Mouse (Mus musculus) liver, embryonic 12.5 days (tissue): Measurements from ENCODE around the gene Ulk4. TPM values are rescaled to one million over a fixed set of nuclear protein-coding genes. Genes with fewer than 3 reads are reported as not detected.
A peak's percentile ranks its signal among the peaks of the same experiment; 100 is the strongest.

Experiments
- ATAC-seq: fragments of 200-750 bp; cut with Nextera tagmentation; 2 replicates; pipeline ENCODE4 v1.8.0; 2017; ENCODE audit warnings: moderate number of reproducible peaks, mild to moderate bottlenecking, moderate library complexity
- H3K27ac ChIP-seq: fragments of 300-500 bp; sonication (generic); 2 replicates; pipeline ENCODE4 v1.5.1; 2016; ENCODE audit warnings: mild to moderate bottlenecking
- H3K27me3 ChIP-seq: fragments of 300-500 bp; sonication (generic); replicated peaks from 2 replicates; pipeline ENCODE4 v1.6.1; 2016; ENCODE audit warnings: mild to moderate bottlenecking, moderate library complexity
- H3K36me3 ChIP-seq: fragments of 300-500 bp; sonication (generic); 2 replicates; pipeline ENCODE4 v1.6.1; 2016; ENCODE audit warnings: mild to moderate bottlenecking, moderate library complexity
- H3K4me1 ChIP-seq: fragments of 300-500 bp; sonication (generic); 2 replicates; pipeline ENCODE4 v1.6.1; 2016
- H3K4me2 ChIP-seq: fragments of 300-500 bp; sonication (generic); 2 replicates; pipeline ENCODE4 v1.6.1; 2016; ENCODE audit warnings: mild to moderate bottlenecking, moderate library complexity
- H3K4me3 ChIP-seq: fragments of 300-500 bp; sonication (generic); 2 replicates; pipeline ENCODE4 v1.5.1; 2016; ENCODE audit warnings: mild to moderate bottlenecking, moderate library complexity
- H3K9ac ChIP-seq: fragments of 300-500 bp; sonication (generic); 2 replicates; pipeline ENCODE4 v1.6.1; 2016; ENCODE audit warnings: mild to moderate bottlenecking, moderate library complexity
- H3K9me3 ChIP-seq: fragments of 300-500 bp; sonication (generic); replicated peaks from 2 replicates; pipeline ENCODE4 v1.6.1; 2016; ENCODE audit warnings: mild to moderate bottlenecking, moderate library complexity
- WGBS: fragments of 180-500 bp; shearing (Covaris S2); methylation state at CpG from one replicate; pipeline ENCODE4 v1.1.7; 2016; ENCODE audit not compliant: insufficient replicate concordance; 5-methylcytosine and 5-hydroxymethylcytosine counted together
- microRNA-seq: library from miRNA; unstranded; fragments of <30 nt; microRNA quantifications from one replicate; pipeline ENCODE4, GENCODE M21; 2017
- polyA plus RNA-seq: library from polyadenylated mRNA; unstranded; fragments of >200 nt; fragmentation: Nextera tagmentation; extraction: Ambion mirVana; gene quantifications from 2 replicates; pipeline ENCODE4 v1.2.1, GENCODE M21; 2016

Ulk4 gene
- polyA plus RNA-seq, 1 experiment from 2014 or later: 52.6 TPM

- 64% methylated on average over 4 of the region's 4 CpGs for WGBS
Measured at GRCm38 (mm10) chr9:120914429-120914828, 362.6 kb downstream of the Ulk4 start.

GRCm38 (mm10) chr9:120913152-120913551 lies 363.8 kb downstream of the Ulk4 start:
- Histone ChIP-seq H3K27ac (no peak overlapping the region), H3K4me3 (no peak overlapping the region), H3K36me3 (no peaks in the 10 kb centered on the region), H3K27me3 (no peaks in the 10 kb centered on the region), H3K9ac (no peak overlapping the region), H3K9me3 (0 out of 2 replicates have a peak, but pooled peaks cover 3% of the 10 kb centered on the region), H3K4me2 (no peak overlapping the region), H3K4me1 (0 out of 2 replicates have a peak, but pooled peaks cover 2% of the 10 kb centered on the region)
- no peak for ATAC-seq
- WGBS: 43% methylated on average over 13 of the region's 13 CpGs

More at GRCm38 (mm10) chr9:120914429-120914828, 362.6 kb downstream of the Ulk4 start:
- Histone ChIP-seq H3K36me3 (no peaks in the 10 kb centered on the region), H3K4me2 (peak overlapping the region; percentile 31), H3K4me1 (peaks cover 15% of the 10 kb centered on the region), H3K27ac (no peak overlapping the region), H3K9ac (no peak overlapping the region), H3K27me3 (no peaks in the 10 kb centered on the region), H3K9me3 (0 out of 2 replicates have a peak, but pooled peaks cover 3% of the 10 kb centered on the region), H3K4me3 (no peak overlapping the region)
- no peak for ATAC-seq

- WGBS: 71% methylated on average over 6 of the region's 6 CpGs
Measured at GRCm38 (mm10) chr9:120908461-120908860, 368.5 kb downstream of the Ulk4 start.

More at GRCm38 (mm10) chr9:120908461-120908860, 368.5 kb downstream of the Ulk4 start:
- no peak overlapping the region for H3K9ac ChIP-seq
- H3K36me3 ChIP-seq: no peaks in the 10 kb centered on the region
- H3K9me3 ChIP-seq: no peaks in the 10 kb centered on the region
- H3K27me3 ChIP-seq: no peaks in the 10 kb centered on the region
- no peak overlapping the region for H3K4me2 ChIP-seq
- no peak overlapping the region for H3K27ac ChIP-seq
- H3K4me1 ChIP-seq: no peaks in the 10 kb centered on the region
- H3K4me3 ChIP-seq: no peak overlapping the region
- ATAC-seq: no peak

Small RNAs within 50 kb of the gene (microRNA-seq; reads per million reads assigned to microRNA genes)
- not detected for gene Mir7090

Other genes starting within 250 kb of the Ulk4 start
- 10.3 and 11.0 TPM in 2 replicates for gene Trak1, start 20.3 kb upstream of the Ulk4 start, polyA plus RNA-seq
- gene Cck, start 218.5 kb upstream of the Ulk4 start, polyA plus RNA-seq: 1.2 and 1.5 TPM in 2 replicates